Mouse (Mus musculus): ENCODE measurements at regions not wholly inside any gene's neighbourhood (a gene's known extent, or its start where the extent isn't known, plus 50 kb on each side); places are given as distances from the start of the nearest gene placed in this dataset.
"Not testable (repeated sequence)": the region's sequence is repeated elsewhere in the genome, so short reads cannot be mapped to it uniquely, and the experiment has no call there.

DNA sequence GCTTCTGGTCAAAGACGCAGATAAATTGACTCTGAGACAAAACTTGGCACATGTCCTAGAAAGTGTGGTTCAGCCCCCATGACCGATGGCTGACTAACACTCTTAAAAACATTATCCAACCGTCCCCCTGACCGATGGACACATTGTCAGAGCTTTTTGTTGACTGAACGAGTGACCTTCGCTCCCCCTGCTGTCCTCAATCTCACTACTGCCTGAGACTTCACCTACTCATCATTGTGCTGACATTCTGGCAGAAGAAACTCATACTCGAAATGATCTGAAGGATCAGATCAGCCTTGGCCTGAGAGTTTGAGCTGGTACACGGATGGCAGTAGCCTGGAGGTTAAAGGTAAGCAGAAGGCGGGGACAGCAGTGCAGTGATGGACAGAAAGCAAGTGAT is 230.2 kb downstream of the BC048507 start:
- TF ChIP-seq EP300, CTCF (IDR thresholded peaks at IDR 0.05; ENCODE audit: low read depth): not testable (repeated sequence)

Data from liver, embryonic 14.5 days (tissue).